Mouse (Mus musculus) right cerebral cortex, adult 18-20 months (tissue): ENCODE data around the gene Tet2.
"Not testable (repeated sequence)": the region's sequence is repeated elsewhere in the genome, so short reads cannot be mapped to it uniquely, and the experiment has no call there.

ENCODE experiments used
- DNase-seq: peaks from one replicate; pipeline ENCODE4 v3.0.0; 2022; ENCODE audit warnings: mixed read lengths

The Tet2 gene

DNA sequence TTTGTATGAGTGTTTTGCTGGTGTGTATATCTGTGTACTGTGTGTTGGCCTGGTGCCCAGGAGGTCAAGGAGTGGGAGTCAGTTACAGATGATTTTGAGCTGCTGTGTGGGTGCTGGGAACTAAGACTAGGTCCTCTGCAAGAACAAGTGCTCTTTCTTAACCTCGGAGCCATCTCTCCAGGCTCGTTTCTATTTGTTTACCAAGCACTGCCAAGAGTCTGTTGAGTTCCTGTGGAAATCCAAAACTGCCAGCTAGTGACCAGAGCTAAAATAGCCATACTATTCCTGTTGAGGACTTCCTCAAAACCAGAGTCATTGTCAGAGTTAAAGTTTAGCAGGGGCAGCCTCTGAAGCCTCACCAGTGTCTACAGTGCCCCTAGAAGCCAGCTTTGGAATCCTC is 1.9 kb upstream of the Tet2 start:
- DNase-seq: no peak

GRCm38 (mm10) chr3:133545304-133545666 is 346 bp upstream of the Tet2 start:
- DNase-seq: peak; percentile 39

- peak; percentile 94 for DNase-seq
These were observed 798 bp downstream of the Tet2 start for GRCm38 (mm10) chr3:133544131-133544550.

- DNase-seq: peak; percentile 39
These were observed 1.6 kb downstream of the Tet2 start for GRCm38 (mm10) chr3:133543101-133544020.

- DNase-seq: no peak
These were observed 2.9 kb downstream of the Tet2 start for GRCm38 (mm10) chr3:133542084-133542483.

DNA sequence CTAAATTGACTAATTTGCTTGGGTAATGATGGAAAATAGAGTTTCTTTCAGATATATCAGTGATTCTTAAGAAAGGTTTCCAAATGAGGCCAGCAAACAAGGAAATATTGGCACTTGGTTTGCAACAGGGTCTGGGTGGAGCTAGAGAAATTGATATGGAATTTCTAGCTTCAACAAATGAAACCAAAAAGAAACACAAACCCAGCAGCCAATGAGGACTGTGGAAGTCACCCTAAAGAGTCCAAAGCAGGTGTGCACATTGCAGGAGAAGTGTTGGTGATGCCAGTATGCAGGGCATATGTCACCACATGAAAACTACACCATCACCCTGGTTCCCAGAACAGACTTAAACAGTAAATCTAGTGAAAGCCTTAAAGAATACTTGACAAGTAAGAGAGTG is 3.9 kb downstream of the Tet2 start:
- no peak for DNase-seq

DNA sequence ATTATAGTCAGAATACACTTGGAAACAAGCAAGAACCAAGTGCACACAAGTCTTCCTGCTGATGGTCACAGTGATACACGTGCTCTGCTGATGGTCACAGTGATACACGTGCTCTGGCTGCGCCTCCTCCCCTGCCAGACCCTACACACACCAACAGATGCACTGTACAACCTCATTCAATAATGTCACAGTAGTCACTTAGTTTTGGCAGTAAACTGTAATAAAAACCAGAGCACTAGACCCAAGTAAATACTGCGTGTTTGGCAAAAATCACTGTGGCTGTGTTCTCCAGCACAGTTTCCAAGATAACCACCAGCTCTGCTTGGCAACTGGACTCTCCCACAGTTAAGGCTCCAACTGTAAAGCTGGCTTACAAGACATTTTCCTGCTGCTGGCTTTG is 4.9 kb downstream of the Tet2 start:
- DNase-seq: no peak

- not testable (repeated sequence) for DNase-seq
These were observed 6.4 kb downstream of the Tet2 start for GRCm38 (mm10) chr3:133538499-133538898.

DNA sequence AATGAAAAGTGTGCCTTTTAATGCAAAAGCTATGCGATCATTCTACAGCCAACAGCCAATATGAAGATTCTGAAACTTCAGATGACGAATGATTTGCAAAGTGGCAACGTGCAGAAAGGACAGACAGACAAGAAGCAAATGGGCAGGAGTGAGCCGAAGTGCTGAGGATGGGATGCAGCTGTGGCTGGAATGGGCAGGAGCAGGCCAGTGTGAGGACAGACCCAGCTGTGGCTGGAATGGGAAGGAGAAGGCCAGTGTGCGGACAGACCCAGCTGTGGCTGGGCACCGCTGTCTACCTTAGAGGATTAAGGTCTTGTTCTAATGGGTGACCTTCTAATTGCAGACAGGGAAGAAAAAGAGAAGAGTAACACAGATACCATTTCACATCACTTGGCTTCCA is 9.3 kb downstream of the Tet2 start:
- DNase-seq: no peak

GRCm38 (mm10) chr3:133534066-133534465 is 10.9 kb downstream of the Tet2 start:
- DNase-seq: no peak

- DNase-seq: no peak
These were observed 11.5 kb downstream of the Tet2 start for GRCm38 (mm10) chr3:133533272-133533995.

GRCm38 (mm10) chr3:133532806-133533205 is 12.1 kb downstream of the Tet2 start:
- DNase-seq: no peak

DNA sequence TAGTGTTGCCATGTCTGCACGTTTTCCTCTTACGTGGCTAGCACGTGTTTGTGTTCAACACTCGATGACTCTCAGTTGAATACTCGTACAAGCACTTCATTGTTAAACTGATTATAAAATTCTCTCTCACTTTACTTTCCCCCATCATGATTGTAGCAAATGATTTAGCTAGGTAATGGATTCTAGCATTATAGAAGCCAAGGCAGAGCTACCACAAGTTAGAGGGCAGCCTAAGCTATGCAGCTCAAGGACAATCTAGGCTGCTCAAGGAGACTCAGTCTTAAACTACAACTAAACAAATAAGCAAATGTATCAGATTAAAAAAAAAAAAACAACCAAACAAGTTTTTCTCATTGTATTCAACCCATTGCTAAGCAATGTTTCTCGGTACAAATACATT is 12.7 kb downstream of the Tet2 start:
- no peak for DNase-seq

GRCm38 (mm10) chr3:133531101-133531500 is 13.8 kb downstream of the Tet2 start:
- no peak for DNase-seq

GRCm38 (mm10) chr3:133530664-133531063 is 14.3 kb downstream of the Tet2 start:
- DNase-seq: no peak

DNA sequence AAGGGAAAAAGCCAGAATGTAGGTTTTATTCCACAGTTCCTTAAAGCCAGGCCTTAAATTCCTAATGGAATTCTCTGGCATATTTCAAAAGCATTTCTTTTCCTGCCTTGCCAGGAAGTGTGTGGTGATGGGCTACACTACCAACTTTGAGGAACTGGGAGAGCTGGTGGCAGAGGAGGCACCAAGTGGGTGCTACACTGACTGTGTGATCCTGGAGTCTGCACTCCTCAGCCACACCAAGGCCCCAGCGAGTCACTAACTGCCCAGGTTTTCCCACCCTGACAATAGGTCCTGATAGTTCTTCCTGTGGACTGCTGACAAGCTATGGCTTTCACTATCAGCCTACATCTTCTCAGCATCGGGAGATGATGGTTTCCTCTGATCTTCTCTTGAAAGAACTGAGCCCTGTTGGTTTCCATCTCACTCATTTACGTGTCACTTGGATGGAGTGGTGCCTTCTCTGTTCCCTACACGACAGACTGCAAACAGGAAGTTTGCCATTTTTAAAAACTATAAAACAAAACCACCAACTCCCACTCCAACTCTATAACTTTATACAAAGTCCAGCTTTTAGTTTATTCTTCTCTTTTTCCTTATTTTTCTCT is 18.7 kb downstream of the Tet2 start:
- DNase-seq: no peak

- DNase-seq: no peak
These were observed 19.4 kb downstream of the Tet2 start for GRCm38 (mm10) chr3:133525578-133525977.

- DNase-seq: no peak
These were observed 20.4 kb downstream of the Tet2 start for GRCm38 (mm10) chr3:133524341-133525050.

DNA sequence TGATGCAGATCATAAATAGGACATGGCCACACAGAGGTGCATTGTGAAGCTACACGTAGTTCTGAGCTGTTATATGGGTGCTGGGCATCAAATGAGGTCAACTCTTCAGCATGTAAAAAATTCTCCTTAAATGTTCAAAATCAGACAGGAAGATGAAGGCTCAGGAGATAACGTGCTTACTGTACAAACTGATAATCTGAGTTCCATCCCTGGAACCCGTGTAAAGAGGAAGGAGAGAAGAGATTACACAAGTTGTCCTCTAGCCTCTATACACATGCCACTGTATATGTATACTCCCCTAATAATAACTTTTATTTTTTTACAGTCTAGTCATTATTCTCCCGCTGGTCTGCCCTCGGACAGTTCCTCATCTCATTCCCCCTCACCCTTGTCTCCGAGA is 21.7 kb downstream of the Tet2 start:
- no peak for DNase-seq

DNA sequence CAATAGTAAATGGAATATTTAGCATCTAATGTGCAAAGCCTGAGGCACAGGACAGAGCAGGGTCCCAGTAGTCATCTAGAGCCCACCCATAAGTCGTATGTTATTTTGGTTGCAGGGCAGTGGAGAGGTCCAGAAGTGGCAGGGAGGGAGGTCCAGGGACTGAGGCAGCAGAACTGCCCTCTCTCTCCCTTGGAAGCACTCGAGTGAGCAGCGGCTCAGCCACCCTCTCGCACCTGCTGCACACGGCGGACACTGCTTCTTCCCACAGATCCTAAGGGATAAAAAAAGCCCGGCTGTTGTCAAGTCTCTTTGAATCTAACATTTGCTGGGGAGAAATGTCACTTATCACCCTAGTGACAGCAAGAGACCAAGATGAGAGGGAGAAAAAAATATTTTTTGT is 22.6 kb downstream of the Tet2 start:
- DNase-seq: no peak

GRCm38 (mm10) chr3:133518801-133519200 is 26.1 kb downstream of the Tet2 start:
- no peak for DNase-seq

DNA sequence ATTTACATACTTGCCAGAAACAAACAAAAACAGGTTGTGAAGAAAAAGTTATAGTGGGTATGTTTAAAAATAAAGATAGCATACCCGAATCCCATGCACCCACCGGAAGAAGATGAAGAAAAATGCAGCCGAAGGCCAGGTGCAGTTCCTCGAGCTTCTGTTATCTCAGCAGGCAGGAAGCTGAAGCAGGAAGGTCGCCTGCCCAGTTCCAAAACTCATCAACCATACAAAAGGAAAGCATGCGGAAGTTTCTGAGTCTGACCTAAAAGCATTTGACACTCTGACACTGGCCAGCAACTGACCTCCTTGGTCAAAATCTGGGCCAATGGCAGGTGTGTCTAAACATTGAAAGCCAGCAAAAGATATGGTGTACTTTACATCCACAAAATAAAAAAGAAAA is 26.8 kb downstream of the Tet2 start:
- DNase-seq: no peak

DNA sequence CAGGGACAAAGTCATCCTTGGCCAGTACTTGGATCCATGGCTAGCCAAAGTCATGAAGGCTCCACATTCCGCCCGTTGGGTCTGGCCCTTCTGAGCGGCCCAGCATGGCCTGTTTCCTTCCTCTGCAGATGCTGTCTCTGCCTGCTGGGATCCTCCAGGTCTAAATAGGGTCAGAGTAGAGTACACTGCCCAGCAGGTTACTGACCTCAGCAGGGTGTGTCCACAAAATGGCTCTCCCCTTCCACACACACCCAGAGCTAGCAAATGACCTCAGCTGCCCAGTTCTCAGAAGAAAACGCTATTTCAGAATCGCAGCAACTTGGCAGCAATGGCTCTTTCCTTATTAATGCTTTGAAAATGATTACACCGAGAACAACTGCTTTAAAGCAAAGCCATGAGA is 27.5 kb downstream of the Tet2 start:
- no peak for DNase-seq
